Mouse (Mus musculus): Measurements from ENCODE around the gene Pitpnm2. TPM values are rescaled to one million over a fixed set of nuclear protein-coding genes. Genes with fewer than 3 reads are reported as not detected.
A peak's percentile ranks its signal among the peaks of the same experiment; 100 is the strongest.

Gene Pitpnm2
- polyA plus RNA-seq, 1 experiment from 2014 or later = 6.2 TPM

GRCm38 (mm10) chr5:124243236-124243901, 6.2 kb downstream of the Pitpnm2 start:
- ATAC-seq (replicated peaks; ENCODE audit: low FRiP score, low TSS enrichment, low read depth) = no peak
- no peak overlapping the region for H3K4me2 ChIP-seq (ENCODE audit: low read length)

GRCm38 (mm10) chr5:124241686-124242444, 7.7 kb downstream of the Pitpnm2 start:
- ATAC-seq (replicated peaks; ENCODE audit: low FRiP score, low TSS enrichment, low read depth) (no peak), DNase-seq (ENCODE audit: low spot score) (no peak)
- Histone ChIP-seq H3K27ac (ENCODE audit: low read depth) (no peak overlapping the region), H3K9me3 (ENCODE audit: control insufficient read depth, low read length) (no peaks in the 10 kb centered on the region), H3K27me3 (replicated peaks; ENCODE audit: control insufficient read depth, insufficient read depth, low read length) (no peaks in the 10 kb centered on the region), H3K36me3 (ENCODE audit: control insufficient read depth, insufficient read depth, low read length) (peaks cover 13% of the 10 kb centered on the region; the same call in 1 of the 2 replicates), H3K4me3 (ENCODE audit: low read depth, low read length) (no peak overlapping the region), H3K4me1 (replicated peaks; ENCODE audit: control insufficient read depth, insufficient read depth, low read length) (peaks cover 13% of the 10 kb centered on the region), H3K4me2 (ENCODE audit: low read length) (peak overlapping the region; percentile 6; the same call in 1 of the 2 replicates), H3K9ac (ENCODE audit: low read length) (no peak overlapping the region)
- 39% methylated on average over 10 of the region's 10 CpGs for WGBS

More at GRCm38 (mm10) chr5:124243236-124243901, 6.2 kb downstream of the Pitpnm2 start:
- Histone ChIP-seq H3K27ac (ENCODE audit: low read depth) (no peak overlapping the region), H3K27me3 (replicated peaks; ENCODE audit: control insufficient read depth, insufficient read depth, low read length) (no peaks in the 10 kb centered on the region), H3K4me3 (ENCODE audit: low read depth, low read length) (no peak overlapping the region), H3K9me3 (ENCODE audit: control insufficient read depth, low read length) (no peaks in the 10 kb centered on the region), H3K4me1 (replicated peaks; ENCODE audit: control insufficient read depth, insufficient read depth, low read length) (peaks cover 26% of the 10 kb centered on the region), H3K36me3 (ENCODE audit: control insufficient read depth, insufficient read depth, low read length) (peaks cover 13% of the 10 kb centered on the region; the same call in 1 of the 2 replicates), H3K9ac (ENCODE audit: low read length) (no peak overlapping the region)
- 89% methylated on average over 9 of the region's 9 CpGs for WGBS
- DNase-seq (ENCODE audit: low spot score) = no peak

GRCm38 (mm10) chr5:124240841-124241685, 8.5 kb downstream of the Pitpnm2 start:
- Histone ChIP-seq H3K27ac (ENCODE audit: low read depth) (no peak overlapping the region), H3K36me3 (ENCODE audit: control insufficient read depth, insufficient read depth, low read length) (peaks cover 11% of the 10 kb centered on the region; the same call in 1 of the 2 replicates), H3K4me3 (ENCODE audit: low read depth, low read length) (no peak overlapping the region), H3K4me2 (ENCODE audit: low read length) (peak overlapping the region; percentile 6; the same call in 1 of the 2 replicates), H3K9ac (ENCODE audit: low read length) (no peak overlapping the region), H3K9me3 (ENCODE audit: control insufficient read depth, low read length) (no peaks in the 10 kb centered on the region), H3K4me1 (replicated peaks; ENCODE audit: control insufficient read depth, insufficient read depth, low read length) (peaks cover 13% of the 10 kb centered on the region), H3K27me3 (replicated peaks; ENCODE audit: control insufficient read depth, insufficient read depth, low read length) (no peaks in the 10 kb centered on the region)
- DNase-seq (ENCODE audit: low spot score) (no peak), ATAC-seq (replicated peaks; ENCODE audit: low FRiP score, low TSS enrichment, low read depth) (no peak)
- WGBS = 32% methylated on average over 22 of the region's 22 CpGs

GRCm38 (mm10) chr5:124236180-124236579, 13.4 kb downstream of the Pitpnm2 start:
- H3K4me3 ChIP-seq (ENCODE audit: low read depth, low read length) = no peak overlapping the region
- H3K4me1 ChIP-seq (replicated peaks; ENCODE audit: control insufficient read depth, insufficient read depth, low read length) = peaks cover 21% of the 10 kb centered on the region
- no peak for ATAC-seq (replicated peaks; ENCODE audit: low FRiP score, low TSS enrichment, low read depth)
- 58% methylated on average over 4 of the region's 4 CpGs for WGBS
- no peak overlapping the region for H3K9ac ChIP-seq (ENCODE audit: low read length)
- no peaks in the 10 kb centered on the region for H3K9me3 ChIP-seq (ENCODE audit: control insufficient read depth, low read length)
- no peak overlapping the region for H3K27ac ChIP-seq (ENCODE audit: low read depth)
- H3K4me2 ChIP-seq (ENCODE audit: low read length) = no peak overlapping the region
- H3K27me3 ChIP-seq (replicated peaks; ENCODE audit: control insufficient read depth, insufficient read depth, low read length) = no peaks in the 10 kb centered on the region
- no peak for DNase-seq (ENCODE audit: low spot score)
- H3K36me3 ChIP-seq (ENCODE audit: control insufficient read depth, insufficient read depth, low read length) = no peaks in the 10 kb centered on the region

GRCm38 (mm10) chr5:124234778-124235177, 14.8 kb downstream of the Pitpnm2 start:
- ATAC-seq (replicated peaks; ENCODE audit: low FRiP score, low TSS enrichment, low read depth) (no peak), DNase-seq (ENCODE audit: low spot score) (no peak)
- Histone ChIP-seq H3K4me3 (ENCODE audit: low read depth, low read length) (no peak overlapping the region), H3K36me3 (ENCODE audit: control insufficient read depth, insufficient read depth, low read length) (no peaks in the 10 kb centered on the region), H3K4me1 (replicated peaks; ENCODE audit: control insufficient read depth, insufficient read depth, low read length) (peaks cover 17% of the 10 kb centered on the region), H3K9ac (ENCODE audit: low read length) (no peak overlapping the region), H3K4me2 (ENCODE audit: low read length) (no peak overlapping the region), H3K9me3 (ENCODE audit: control insufficient read depth, low read length) (no peaks in the 10 kb centered on the region), H3K27me3 (replicated peaks; ENCODE audit: control insufficient read depth, insufficient read depth, low read length) (no peaks in the 10 kb centered on the region), H3K27ac (ENCODE audit: low read depth) (no peak overlapping the region)
- WGBS = 91% methylated on average over 6 of the region's 6 CpGs

GRCm38 (mm10) chr5:124233874-124234661, 15.5 kb downstream of the Pitpnm2 start:
- no peaks in the 10 kb centered on the region for H3K36me3 ChIP-seq (ENCODE audit: control insufficient read depth, insufficient read depth, low read length)
- DNase-seq (ENCODE audit: low spot score) = no peak
- H3K4me2 ChIP-seq (ENCODE audit: low read length) = no peak overlapping the region
- WGBS = 63% methylated on average over 12 of the region's 12 CpGs
- H3K4me1 ChIP-seq (replicated peaks; ENCODE audit: control insufficient read depth, insufficient read depth, low read length) = peaks cover 17% of the 10 kb centered on the region
- ATAC-seq (replicated peaks; ENCODE audit: low FRiP score, low TSS enrichment, low read depth) = no peak
- H3K9ac ChIP-seq (ENCODE audit: low read length) = no peak overlapping the region
- H3K9me3 ChIP-seq (ENCODE audit: control insufficient read depth, low read length) = no peaks in the 10 kb centered on the region
- H3K27me3 ChIP-seq (replicated peaks; ENCODE audit: control insufficient read depth, insufficient read depth, low read length) = no peaks in the 10 kb centered on the region
- H3K4me3 ChIP-seq (ENCODE audit: low read depth, low read length) = no peak overlapping the region
- H3K27ac ChIP-seq (ENCODE audit: low read depth) = no peak overlapping the region

GRCm38 (mm10) chr5:124233144-124233465, 16.5 kb downstream of the Pitpnm2 start:
- H3K27me3 ChIP-seq (replicated peaks; ENCODE audit: control insufficient read depth, insufficient read depth, low read length) = no peaks in the 10 kb centered on the region
- no peak overlapping the region for H3K4me2 ChIP-seq (ENCODE audit: low read length)

More at GRCm38 (mm10) chr5:124233144-124233465, 16.5 kb downstream of the Pitpnm2 start:
- DNase-seq (ENCODE audit: low spot score) (no peak), ATAC-seq (replicated peaks; ENCODE audit: low FRiP score, low TSS enrichment, low read depth) (no peak)
- Histone ChIP-seq H3K27ac (ENCODE audit: low read depth) (peak overlapping the region; percentile 38), H3K4me3 (ENCODE audit: low read depth, low read length) (no peak overlapping the region), H3K9ac (ENCODE audit: low read length) (no peak overlapping the region), H3K9me3 (ENCODE audit: control insufficient read depth, low read length) (no peaks in the 10 kb centered on the region), H3K36me3 (ENCODE audit: control insufficient read depth, insufficient read depth, low read length) (no peaks in the 10 kb centered on the region), H3K4me1 (replicated peaks; ENCODE audit: control insufficient read depth, insufficient read depth, low read length) (peaks cover 17% of the 10 kb centered on the region)
- 76% methylated on average over 8 of the region's 8 CpGs for WGBS

Data from intestine, embryonic 14.5 days (tissue).